Mouse (Mus musculus): Measurements from ENCODE around the gene Tmem210.

GRCm38 (mm10) chr2:25290101-25290815 lies 2.3 kb downstream of the Tmem210 start:
- TF ChIP-seq CTCF (IDR thresholded peaks at IDR 0.05; ENCODE audit: extremely low read depth, insufficient read length, insufficient replicate concordance, low read depth, low read length) (no peak), POLR2A (IDR thresholded peaks at IDR 0.05; ENCODE audit: low read depth, low read length) (no peak)
